Mouse (Mus musculus): Measurements from ENCODE around the gene Tenm4.

Tenm4 gene

DNA sequence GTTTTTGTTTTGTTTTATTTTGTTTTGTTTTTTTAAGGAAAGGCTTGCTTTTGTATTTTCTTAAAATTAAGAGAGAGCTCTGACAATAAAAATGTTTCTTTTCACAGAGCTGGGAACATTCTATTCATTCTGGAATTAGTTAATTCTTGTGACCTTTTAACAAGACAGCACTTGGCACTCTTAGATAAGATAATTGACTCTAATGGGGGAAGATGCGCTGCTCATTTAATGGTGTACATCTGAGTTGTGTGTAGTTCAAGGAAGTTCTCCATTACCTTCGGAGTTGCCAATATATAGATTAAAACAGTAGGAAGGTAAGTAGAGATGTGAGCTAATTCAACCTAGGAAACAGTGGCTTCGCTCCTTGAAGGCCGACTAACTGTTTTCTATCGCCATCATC lies 554.6 kb downstream of the Tenm4 start:
- in situ Hi-C loops (cut with MboI, MseI) = no loop called here

DNA sequence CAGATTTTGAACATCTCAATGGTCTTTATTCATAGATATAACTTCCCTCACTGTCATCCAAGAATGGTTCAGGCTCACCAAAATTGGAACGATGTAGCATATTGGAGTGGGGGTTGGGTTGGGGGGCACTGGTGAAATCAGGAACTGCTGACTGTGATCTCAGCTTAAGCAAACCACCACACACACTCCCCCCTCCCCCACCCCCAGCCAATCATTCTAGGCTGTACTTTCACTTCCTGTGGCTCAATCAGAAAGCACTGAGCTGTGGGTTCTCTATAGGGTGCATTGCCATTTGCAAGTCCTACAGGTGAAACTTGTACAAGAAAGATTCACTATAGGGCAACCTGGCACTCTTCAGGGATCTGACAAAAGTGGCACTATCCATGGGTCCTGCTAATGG lies 559.3 kb downstream of the Tenm4 start:
- in situ Hi-C loops (cut with MboI, MseI) = no loop called here

DNA sequence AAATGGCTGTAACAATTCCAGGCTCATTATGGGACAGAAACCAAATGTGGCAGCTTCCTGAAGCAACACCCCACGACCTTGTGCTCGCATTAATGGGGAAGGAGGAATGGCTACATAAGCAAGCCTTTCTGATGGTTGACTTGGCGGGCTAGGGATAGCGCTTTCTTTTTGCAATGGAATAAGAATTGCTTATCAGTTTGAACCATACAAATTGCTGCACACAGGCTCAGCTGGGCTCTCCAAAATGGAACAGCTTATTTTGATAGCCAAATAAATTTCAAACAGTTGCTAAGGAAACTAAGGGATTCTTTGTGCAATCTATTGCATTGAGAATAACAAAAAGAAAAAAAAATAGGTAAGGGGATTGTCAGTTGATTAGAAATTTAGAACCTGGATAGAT lies 560.9 kb downstream of the Tenm4 start:
- in situ Hi-C loops (cut with MboI, MseI) = no loop called here

GRCm38 (mm10) chr7:96734315-96735058 lies 563.4 kb downstream of the Tenm4 start:
- in situ Hi-C loops (cut with MboI, MseI) = no loop called here

GRCm38 (mm10) chr7:96740631-96741030 lies 569.6 kb downstream of the Tenm4 start:
- in situ Hi-C loops (cut with MboI, MseI) = no loop called here

GRCm38 (mm10) chr7:96742221-96742620 lies 571.2 kb downstream of the Tenm4 start:
- in situ Hi-C loops (cut with MboI, MseI) = no loop called here

DNA sequence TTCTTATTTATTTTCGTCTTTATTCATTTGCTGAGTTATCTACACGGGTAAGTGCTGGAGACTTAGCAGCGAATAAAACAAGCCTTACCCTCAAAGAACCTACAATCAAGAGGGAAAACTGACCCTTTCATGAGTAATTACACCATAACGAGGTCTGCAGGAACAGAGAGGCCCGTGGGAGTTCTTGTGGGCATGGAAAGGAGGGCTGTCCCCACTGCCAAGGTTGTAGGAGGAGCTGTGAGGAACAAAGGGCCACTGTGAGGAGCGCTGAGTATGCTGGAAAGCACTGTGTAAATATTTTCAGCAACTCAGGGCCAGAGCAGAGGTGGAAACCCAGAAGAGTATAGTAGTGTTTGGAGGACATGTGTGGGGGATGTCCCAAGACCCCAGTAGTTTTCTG lies 574.9 kb downstream of the Tenm4 start:
- in situ Hi-C loops (cut with MboI, MseI) = no loop called here

DNA sequence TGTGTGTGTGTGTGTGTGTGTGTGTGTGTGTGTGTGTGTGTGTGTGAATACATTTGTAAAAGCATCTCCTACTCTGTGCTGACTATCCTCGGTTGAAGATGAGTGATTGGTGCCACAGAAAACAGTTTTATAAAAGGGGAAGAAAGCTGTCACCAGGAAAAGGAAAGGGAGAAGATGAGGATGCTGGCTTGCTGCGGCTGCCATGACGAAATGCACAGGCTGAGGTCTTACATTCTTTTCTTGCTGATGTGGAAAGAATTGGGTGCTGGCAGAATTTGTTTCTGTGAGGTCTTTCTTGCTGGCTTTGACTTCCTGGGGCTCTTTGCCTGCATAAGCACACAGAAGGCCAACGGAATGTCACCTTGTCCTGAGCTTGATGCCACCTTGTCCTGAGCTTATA lies 575.7 kb downstream of the Tenm4 start:
- in situ Hi-C loops (cut with MboI, MseI) = no loop called here

- in situ Hi-C loops (cut with MboI, MseI) = no loop called here
Measured at GRCm38 (mm10) chr7:96748538-96749045, 577.5 kb downstream of the Tenm4 start.

DNA sequence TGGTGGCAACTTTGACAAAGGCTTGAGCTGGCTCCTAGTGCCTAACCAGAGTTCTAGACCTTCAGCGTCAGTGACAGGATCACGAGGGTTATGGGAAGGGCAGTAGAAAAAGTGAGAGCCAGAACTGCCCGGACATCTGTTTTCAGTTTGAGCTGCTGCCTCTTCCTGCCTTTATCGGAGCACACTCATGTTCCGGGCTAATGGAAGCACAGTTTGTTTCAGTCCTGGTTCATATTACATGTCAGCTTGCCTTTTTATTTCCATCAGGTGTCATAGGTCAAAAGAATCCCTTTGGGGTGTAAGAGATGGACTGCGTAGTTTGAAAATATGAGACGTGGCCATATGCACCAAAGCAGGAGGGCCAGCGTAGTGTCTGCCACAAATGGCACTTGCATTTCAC lies 578.7 kb downstream of the Tenm4 start:
- in situ Hi-C loops (cut with MboI, MseI) = no loop called here

DNA sequence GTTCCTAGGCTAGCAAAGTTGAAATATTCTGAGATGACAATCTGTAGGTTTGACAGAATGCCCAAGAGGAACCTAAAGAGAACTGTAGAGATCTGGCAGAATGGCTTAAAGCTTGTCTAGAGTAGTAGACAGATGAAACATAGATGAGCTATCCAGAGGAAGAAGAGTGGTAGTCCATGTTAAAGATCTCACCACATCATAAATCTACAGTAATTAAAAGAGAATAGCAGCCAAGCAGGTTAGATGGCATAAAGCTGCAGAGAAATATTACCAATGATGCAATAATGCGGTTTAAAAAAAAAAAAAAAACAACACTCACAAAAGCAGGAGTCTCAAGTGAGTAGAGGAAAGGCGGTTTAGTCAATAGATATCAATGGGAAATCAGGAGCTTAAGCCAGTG lies 580.2 kb downstream of the Tenm4 start:
- in situ Hi-C loops (cut with MboI, MseI) = no loop called here

- in situ Hi-C loops (cut with MboI, MseI) = no loop called here
Measured at GRCm38 (mm10) chr7:96752776-96753175, 581.7 kb downstream of the Tenm4 start.

- in situ Hi-C loops (cut with MboI, MseI) = no loop called here
Measured at GRCm38 (mm10) chr7:96753335-96754095, 582.5 kb downstream of the Tenm4 start.

DNA sequence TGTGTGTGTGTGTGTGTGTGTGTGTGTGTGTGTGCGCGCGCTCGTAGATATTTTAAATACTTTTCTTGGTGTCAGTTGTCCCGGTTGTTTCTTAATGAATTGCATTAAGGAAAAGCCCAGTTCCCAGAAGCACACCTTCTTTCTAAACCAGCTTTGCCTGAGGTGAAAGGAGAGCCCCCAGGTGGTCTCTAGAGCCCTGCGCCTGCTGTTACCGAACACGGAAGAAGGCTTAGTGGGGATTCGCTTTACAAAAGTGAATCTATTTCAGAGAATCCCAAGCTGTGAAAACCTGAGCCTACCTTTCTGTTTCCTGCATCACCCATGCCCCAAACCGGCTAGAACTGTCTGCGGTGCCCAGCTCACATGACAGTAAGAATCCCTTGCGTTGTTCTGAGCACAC lies 583.1 kb downstream of the Tenm4 start:
- in situ Hi-C loops (cut with MboI, MseI) = no loop called here

- in situ Hi-C loops (cut with MboI, MseI) = no loop called here
Measured at GRCm38 (mm10) chr7:96755459-96756094, 584.5 kb downstream of the Tenm4 start.

DNA sequence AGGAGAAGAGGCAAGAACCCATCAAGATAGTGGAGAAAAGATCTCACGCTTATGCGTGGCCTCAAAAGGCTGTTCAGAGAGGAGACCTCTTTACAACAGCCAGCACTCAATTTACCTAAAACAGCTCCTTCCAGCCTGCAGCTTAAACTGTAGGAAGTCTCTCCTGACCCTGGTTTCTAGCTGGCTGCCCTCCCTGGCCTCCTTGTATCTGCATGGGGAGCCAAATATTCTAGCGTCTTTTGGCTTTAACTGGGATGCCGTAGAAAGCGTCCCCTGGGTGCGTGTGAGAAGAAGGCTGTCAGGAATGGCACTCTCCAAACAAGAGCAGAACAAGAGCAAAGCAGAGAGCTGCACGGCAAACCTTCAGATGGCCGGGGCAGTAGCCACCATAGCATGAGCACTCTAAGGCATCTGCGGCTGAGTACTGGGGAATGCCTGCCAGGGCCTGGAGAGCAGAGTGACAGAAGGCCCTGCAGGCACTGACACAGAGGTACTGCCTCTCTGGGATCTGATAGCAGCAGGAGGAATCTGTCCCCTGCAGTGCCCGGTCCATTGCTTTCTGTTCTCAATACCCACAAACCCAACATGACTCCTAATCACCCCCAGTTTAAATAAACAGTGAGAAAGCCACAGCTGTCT lies 585.2 kb downstream of the Tenm4 start:
- in situ Hi-C loops (cut with MboI, MseI) = no loop called here

GRCm38 (mm10) chr7:96757067-96757466 lies 586.0 kb downstream of the Tenm4 start:
- in situ Hi-C loops (cut with MboI, MseI) = no loop called here

GRCm38 (mm10) chr7:96760208-96760607 lies 589.2 kb downstream of the Tenm4 start:
- in situ Hi-C loops (cut with MboI, MseI) = no loop called here

DNA sequence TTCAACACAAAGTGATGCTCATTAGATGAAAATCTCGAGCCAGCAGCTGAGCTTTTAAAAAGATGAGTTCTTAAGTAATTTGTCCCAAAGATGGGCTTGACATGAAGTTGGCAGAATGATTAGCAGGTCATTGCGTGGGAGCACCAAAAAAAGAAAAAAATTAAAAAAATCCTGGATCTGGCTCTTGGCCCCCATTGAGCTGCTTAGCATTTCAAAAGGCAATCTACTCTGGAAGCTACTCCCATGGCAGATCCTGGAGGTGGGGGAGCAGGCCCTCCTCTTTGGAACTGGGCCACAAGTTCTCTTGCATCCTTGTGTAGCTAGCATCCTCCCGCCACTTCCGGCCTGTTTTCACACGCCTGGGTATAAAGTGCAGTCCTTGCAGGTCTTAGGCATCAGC lies 590.1 kb downstream of the Tenm4 start:
- in situ Hi-C loops (cut with MboI, MseI) = no loop called here

- in situ Hi-C loops (cut with MboI, MseI) = no loop called here
Measured at GRCm38 (mm10) chr7:96765321-96765960, 594.4 kb downstream of the Tenm4 start.

GRCm38 (mm10) chr7:96767090-96767489 lies 596.0 kb downstream of the Tenm4 start:
- in situ Hi-C loops (cut with MboI, MseI) = no loop called here

DNA sequence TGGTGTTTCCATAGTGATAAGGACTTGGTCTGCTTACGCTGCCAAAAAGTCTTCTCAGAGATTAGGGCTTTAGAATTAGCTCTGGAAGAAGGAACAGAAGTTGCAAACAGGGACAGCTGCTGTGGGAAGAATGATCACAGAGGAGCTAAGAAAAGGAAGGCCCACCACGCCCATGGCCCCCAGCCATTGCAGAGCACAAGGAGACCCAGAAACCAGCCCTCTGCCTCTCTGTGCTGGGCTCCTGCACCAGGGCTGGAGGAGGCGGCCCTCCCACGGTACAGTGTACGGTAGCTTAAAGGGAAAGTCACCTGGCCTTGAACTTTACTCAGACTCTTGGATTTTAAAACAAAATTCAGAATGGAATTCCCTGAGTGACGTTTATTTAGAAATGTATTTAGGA lies 597.7 kb downstream of the Tenm4 start:
- in situ Hi-C loops (cut with MboI, MseI) = no loop called here

Data from T-helper 2 cell (primary cell).